Mouse (Mus musculus) stomach, postnatal 0 days (tissue): Measurements from ENCODE around the gene Slc46a1.

ENCODE experiments used
- CTCF ChIP-seq: IDR thresholded peaks from 2 replicates; pipeline ENCODE4 v1.5.1; 2016; ENCODE audit warnings: antibody characterized with exemption, low read depth, mild to moderate bottlenecking, moderate library complexity
- EP300 ChIP-seq: optimal IDR thresholded peaks from 2 replicates; pipeline ENCODE3; 2016; ENCODE audit warnings: antibody characterized with exemption

DNA sequence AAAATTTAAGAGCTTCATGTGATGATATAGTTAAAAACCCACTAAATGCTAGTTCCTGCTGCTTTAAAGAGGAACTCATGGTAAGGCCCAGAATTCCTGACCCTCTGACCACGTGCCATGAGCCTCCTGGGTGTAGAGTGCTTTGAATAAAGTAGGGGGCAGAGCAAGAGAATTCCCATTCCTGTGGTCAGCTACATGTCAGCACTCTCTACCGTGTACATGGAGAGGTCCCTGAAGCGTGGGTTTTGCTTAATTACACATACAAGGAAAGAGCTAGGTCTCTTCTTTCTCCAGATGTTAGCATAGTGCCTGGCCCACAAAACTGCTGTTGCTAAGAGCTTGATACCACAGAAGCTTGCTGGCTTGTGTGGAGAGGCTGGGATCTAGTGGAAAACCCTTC, 39.9 kb downstream of the Slc46a1 start:
- TF ChIP-seq CTCF (no peak), EP300 (no peak)
